Mouse (Mus musculus): ENCODE data around the gene Sult6b2.

The Sult6b2 gene

DNA sequence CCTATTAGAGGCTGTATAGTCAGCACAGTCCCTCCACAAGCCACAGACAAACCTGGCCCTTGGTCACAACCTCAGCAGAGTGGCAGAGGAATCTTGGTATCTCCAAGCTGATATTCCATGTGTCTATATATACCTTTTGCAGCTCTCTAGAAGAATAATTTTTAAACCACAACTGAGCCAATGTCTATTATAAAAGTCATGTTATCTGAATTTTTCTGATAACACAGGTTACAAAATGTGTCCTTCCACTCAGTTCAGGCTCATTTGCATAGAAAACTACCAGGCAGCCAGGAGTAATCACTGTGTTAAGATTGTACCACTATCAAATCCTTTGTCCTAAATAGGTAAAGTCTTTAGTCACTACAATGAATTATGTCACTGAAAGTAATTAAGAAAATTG, at the start of gene Sult6b2:
Gene Sult6b2 (minus strand): TSS at position 101 of the 400 bp plus-strand sequence.
- DNase-seq (ENCODE audit: inconsistent age in 2 of 2, low spot score in 1 of 2): no peak

DNA sequence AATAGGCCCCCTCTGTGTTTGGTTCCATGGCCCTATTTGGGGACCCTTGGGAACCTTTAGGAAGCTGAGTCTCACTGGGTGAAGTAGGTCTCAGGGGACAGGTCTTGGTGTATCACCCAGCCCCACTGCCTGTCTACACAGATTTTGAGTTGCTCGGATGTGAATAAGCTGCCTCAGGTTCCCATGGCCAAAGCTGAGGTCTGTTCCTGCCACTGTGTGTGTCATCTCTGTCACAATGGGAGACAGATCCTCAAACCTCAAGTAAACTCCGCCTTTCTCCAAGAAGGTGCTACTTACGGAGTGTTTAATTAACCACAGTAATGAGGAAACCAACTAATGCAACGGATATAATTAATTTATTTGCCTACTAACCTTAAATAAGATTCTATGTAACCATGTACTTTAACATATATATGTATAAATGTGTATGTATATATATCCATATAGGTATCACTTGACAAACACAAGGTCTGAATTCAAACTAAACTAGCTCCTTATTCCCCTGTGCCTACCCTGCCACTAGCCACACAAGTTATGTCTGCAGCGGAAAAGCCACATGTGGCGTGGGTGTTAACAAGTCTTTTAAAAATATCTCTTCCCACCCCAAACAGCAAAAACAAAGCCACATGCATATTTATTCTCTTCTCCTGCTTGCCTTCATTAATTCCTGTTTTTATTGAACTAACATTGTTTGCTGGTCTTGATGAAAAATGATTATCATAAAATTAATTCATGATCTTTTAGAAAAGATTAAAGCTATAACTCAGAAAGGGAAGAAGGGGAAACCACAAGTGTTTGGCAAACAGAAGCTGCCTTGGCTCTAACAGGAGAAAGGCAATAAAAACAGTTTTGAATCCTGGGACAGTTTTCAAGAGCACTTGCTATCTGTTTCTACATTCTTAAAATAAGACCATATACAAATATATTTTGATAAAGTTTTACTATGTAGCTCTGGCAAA, 48.4 kb upstream of the Sult6b2 start:
- DNase-seq (ENCODE audit: inconsistent age in 2 of 2, low spot score in 1 of 2): no peak

DNA sequence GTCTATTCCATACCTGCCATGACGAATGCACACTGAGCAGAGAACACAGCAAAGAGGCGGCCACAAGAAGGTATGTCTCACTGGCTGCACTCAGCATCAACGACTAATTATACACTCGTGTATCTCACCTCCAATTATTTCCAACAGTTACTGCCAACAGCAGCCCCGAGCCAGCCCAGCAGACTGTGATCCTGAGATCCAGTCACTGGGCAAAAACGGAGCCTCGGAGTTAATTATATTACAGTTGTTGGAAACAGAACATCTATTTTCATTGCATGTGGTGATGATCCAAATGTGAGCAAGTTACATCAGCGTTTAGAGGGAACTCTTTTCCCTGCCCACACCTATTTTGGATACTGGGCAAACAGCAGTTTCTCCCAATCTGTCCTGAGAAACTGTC, 46.1 kb upstream of the Sult6b2 start:
- DNase-seq (ENCODE audit: inconsistent age in 2 of 2, low spot score in 1 of 2): peak; percentile 8 to 26

- DNase-seq (ENCODE audit: inconsistent age in 2 of 2, low spot score in 1 of 2): no peak
Observed at GRCm38 (mm10) chr6:142849326-142849725, 45.0 kb upstream of the Sult6b2 start.

DNA sequence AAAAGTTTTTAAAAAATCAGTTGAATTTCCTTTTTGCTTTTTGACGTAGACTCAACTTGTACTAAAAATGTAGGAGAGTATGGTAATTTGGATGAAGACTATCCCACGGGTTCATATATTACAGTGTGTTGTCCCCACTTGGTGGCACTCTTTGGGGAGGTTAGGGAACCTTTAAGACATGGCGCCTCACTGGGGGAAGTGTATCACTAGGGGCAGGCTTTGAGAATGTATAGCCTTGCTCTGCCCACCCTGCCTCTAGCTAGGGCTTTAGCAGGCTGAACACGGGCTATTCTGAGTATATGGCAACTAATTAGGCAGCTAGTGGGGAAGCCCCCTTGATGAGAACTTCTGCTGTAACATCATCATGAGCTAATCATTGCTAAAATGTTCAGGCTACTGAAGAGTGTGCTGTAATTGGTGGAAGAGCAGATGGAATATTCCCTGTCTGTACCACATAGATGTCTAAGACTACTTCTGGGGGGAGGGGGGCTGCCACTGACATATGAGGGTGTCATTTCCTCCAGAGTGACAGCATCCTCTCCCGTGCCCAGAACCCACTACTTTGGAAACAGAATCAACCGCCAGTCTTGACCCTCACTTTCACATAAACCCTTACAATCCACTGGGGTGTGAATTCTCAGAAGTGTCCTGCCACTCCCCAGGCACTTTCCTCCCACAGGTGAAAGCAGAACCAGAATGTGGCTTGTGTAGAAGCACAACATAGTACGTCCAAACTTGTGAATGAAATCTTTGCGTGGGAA, 43.8 kb upstream of the Sult6b2 start:
- no peak for DNase-seq (ENCODE audit: inconsistent age in 2 of 2, low spot score in 1 of 2)

DNA sequence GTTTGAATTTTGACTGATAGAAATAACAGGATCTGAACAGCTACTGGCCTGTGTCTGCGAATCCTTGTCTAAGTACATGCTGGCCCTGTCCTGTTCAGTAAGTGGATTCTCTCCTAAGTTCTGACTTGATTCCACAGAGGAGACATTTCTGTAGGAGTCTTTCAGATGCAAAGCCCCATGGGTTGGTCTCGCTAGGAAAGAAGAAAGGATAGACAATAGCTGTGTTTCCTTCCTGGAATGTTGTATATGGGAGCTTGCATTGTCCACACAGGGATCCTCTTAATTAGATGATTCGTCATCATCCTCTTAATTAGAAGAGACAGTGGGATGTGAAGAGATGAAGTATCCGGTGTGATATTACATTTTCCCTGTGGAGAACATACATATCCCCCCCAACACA, 42.6 kb upstream of the Sult6b2 start:
- DNase-seq (ENCODE audit: inconsistent age in 2 of 2, low spot score in 1 of 2): no peak

DNA sequence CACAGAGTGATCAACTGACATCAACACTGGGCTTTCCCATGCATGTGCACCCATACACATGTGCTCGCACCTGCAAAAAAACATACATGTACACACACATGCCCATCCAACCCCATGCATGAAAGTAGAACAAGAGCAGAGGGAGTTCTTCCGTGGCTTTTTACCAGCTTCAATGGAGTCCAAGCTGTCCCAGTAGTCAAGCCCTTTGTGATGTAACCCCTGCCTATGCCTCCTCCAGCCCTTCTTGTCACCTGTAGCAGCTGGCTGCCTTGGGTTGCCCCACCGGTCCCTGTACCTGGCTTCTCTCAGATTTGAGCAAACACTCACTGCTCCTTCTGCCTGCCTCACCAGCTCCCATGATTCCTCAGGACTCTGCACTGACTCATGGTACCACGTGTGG, 40.8 kb upstream of the Sult6b2 start:
- no peak for DNase-seq (ENCODE audit: inconsistent age in 2 of 2, low spot score in 1 of 2)

- DNase-seq (ENCODE audit: inconsistent age in 2 of 2, low spot score in 1 of 2): no peak
Observed at GRCm38 (mm10) chr6:142844061-142844460, 39.8 kb upstream of the Sult6b2 start.

- DNase-seq (ENCODE audit: inconsistent age in 2 of 2, low spot score in 1 of 2): no peak
Observed at GRCm38 (mm10) chr6:142838501-142838900, 34.2 kb upstream of the Sult6b2 start.

- no peak for DNase-seq (ENCODE audit: inconsistent age in 2 of 2, low spot score in 1 of 2)
Observed at GRCm38 (mm10) chr6:142837326-142837725, 33.0 kb upstream of the Sult6b2 start.

GRCm38 (mm10) chr6:142835726-142836125, 31.4 kb upstream of the Sult6b2 start:
- DNase-seq (ENCODE audit: inconsistent age in 2 of 2, low spot score in 1 of 2): no peak

DNA sequence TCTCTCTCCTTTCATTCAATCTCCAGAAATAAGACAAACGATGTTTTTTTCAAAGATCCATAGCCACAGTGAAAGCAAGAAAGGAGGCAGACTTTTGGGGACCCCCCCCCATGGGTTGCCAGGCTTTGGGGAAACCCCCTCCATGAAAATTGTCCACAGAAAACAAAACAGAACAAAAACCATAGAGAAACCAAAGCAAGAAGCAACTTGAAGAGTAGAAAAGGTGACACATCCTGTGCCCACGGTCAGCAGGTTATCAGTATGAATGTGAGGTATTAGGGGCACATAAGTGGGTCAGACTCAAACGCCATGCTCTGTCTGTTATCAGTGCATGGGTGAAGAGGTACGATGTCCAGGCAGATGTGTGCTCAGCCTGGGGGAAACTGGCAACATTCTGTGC, 30.6 kb upstream of the Sult6b2 start:
- DNase-seq (ENCODE audit: inconsistent age in 2 of 2, low spot score in 1 of 2): no peak

- no peak for DNase-seq (ENCODE audit: inconsistent age in 2 of 2, low spot score in 1 of 2)
Observed at GRCm38 (mm10) chr6:142831706-142832105, 27.4 kb upstream of the Sult6b2 start.

DNA sequence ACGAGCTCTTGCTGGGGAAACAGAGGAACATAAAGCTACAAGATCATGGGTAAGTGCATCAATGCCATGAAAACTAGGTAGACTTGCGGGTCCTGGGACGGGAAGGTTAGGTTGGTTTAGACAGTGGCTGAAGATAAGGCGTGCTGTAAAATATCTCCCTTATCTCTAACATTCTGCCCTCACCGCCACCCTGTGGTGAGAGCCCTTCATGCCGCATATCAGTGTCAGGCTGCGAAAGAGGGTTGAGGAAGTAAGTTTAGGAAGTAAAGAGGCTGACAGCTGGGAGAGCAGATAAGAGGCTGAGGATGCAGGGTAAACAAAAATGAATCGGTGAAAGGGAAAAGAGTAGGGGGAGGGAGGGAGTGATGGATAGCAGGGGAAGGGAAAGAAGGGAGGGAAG, 26.9 kb upstream of the Sult6b2 start:
- no peak for DNase-seq (ENCODE audit: inconsistent age in 2 of 2, low spot score in 1 of 2)

DNA sequence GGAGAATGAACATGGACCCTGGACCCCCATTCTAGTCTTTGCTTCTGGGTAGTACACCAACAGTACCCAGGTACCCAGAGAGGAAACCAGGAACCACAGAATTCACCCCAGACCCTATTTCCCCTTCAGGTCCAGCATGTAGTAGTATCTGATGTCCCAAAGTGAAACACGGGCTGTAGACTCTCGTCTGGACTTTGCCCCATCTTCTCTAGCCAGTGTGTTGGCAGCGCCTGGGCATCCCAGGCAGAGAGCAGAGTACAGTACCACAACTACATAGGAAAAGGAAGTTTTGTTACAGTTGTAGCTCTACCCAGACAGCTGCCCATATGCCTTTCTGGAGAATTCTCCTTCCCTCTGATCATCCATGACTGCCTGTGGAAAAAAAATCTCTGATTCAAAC, 25.9 kb upstream of the Sult6b2 start:
- no peak for DNase-seq (ENCODE audit: inconsistent age in 2 of 2, low spot score in 1 of 2)

GRCm38 (mm10) chr6:142825449-142825848, 21.1 kb upstream of the Sult6b2 start:
- DNase-seq (ENCODE audit: inconsistent age in 2 of 2, low spot score in 1 of 2): no peak

GRCm38 (mm10) chr6:142823008-142823787, 18.9 kb upstream of the Sult6b2 start:
- DNase-seq (ENCODE audit: inconsistent age in 2 of 2, low spot score in 1 of 2): no peak

DNA sequence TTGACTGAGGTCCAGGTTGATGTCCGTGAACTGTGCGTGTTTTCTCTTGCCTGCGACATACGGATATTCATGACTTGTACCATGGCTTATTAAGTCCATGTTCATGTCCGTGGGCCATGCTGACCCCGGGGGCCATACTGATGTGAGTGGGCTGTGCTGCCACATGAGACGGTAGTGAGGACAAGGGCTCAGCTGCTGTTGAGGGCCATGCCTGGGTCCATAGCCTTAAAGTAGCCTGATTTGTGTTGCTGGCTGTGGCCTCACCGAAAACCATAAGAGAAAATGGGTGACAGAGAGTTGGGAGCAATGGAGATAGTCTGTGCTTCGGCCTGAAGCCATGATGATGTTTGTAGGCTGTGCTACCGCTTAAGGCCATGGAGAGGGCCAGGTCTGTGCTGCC, 14.0 kb upstream of the Sult6b2 start:
- DNase-seq (ENCODE audit: inconsistent age in 2 of 2, low spot score in 1 of 2): no peak

DNA sequence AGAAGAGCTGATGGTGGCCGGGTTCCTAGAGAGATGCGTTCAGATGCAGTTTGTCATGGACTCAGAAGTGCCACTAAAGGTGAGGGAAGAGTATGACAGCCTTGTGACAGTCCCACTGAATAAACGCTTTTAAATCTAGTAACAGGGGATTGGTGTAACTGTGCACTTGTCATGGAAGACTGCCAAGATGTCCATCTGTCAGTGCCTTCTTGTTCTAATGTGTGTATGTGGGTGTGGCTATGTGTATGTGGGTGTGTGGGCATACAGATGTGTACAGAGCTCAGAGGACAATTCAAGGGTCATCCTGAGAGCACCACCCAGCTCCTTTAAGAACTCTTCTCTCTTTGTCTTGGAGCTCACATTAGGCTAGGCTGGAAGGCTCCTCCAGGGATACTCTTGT, 11.2 kb upstream of the Sult6b2 start:
- no peak for DNase-seq (ENCODE audit: inconsistent age in 2 of 2, low spot score in 1 of 2)

DNA sequence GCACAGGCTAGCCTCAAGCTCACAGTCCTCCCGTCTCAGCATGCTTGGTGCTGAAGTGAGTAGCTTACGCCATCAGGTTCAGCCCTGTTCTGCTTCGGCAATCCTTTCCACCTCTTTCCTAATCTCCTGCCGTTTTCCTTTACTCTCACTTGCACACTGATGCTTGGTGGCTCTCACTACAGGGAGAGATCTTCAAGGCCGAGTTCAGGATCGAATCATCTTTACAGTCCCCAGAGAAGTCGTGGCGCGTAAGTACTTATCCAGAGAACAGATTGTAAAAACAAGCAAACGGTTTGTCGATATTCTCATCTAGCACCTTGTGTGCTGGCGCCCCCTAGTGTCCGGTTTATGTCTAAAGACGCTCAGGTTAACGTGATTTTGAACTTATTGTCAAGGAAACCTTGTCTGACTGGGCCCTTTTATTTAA, 10.2 kb upstream of the Sult6b2 start:
- peak; percentile 67 to 92 for DNase-seq (ENCODE audit: inconsistent age in 2 of 2, low spot score in 1 of 2)

DNA sequence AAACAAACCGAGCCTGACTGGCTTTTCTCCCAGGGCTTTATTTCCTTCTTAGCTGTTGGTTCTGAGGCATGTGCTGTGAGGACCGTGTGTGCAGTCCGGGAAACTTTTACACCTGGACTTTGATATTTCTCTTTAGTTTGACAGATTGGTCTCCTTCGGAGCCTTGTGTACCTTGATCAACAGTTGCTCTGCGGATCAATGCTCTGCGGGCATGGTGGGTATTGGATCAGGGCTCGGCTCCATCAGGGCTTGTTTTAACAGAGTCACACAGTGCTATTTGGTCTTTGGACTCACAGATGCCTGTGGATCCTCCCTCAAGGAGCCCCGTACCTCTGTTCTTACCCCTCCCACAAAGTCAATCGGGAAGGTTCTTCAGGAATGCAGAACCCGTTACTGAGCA, 9.7 kb upstream of the Sult6b2 start:
- no peak for DNase-seq (ENCODE audit: inconsistent age in 2 of 2, low spot score in 1 of 2)

Measured in adrenal gland, adult (tissue).